Mouse (Mus musculus) forelimb bud, embryonic 11.5 days (tissue): ENCODE measurements around the gene Ccdc88b.
"Not testable (repeated sequence)": the region's sequence is repeated elsewhere in the genome, so short reads cannot be mapped to it uniquely, and the experiment has no call there.

Source experiments
- DNase-seq: peaks from one replicate; pipeline ENCODE4 v3.0.0-alpha.2; 2012; ENCODE audit warnings: low read depth, low spot score

Ccdc88b gene

GRCm38 (mm10) chr19:6858031-6858430 lies at the start of gene Ccdc88b:
Gene Ccdc88b (minus strand): TSS chr19:6858211.
- no peak for DNase-seq

GRCm38 (mm10) chr19:6907094-6907493 lies 49.1 kb upstream of the Ccdc88b start:
- DNase-seq = no peak

GRCm38 (mm10) chr19:6906199-6906598 lies 48.2 kb upstream of the Ccdc88b start:
- DNase-seq = no peak

GRCm38 (mm10) chr19:6905498-6906159 lies 47.6 kb upstream of the Ccdc88b start:
- DNase-seq = no peak

GRCm38 (mm10) chr19:6904846-6905245 lies 46.8 kb upstream of the Ccdc88b start:
- no peak for DNase-seq

GRCm38 (mm10) chr19:6903031-6903430 lies 45.0 kb upstream of the Ccdc88b start:
- DNase-seq = no peak

- no peak for DNase-seq
Observed at GRCm38 (mm10) chr19:6899641-6900040, 41.6 kb upstream of the Ccdc88b start.

- DNase-seq = not testable (repeated sequence)
Observed at GRCm38 (mm10) chr19:6895608-6896305, 37.7 kb upstream of the Ccdc88b start.

GRCm38 (mm10) chr19:6893731-6894451 lies 35.9 kb upstream of the Ccdc88b start:
- DNase-seq = no peak

GRCm38 (mm10) chr19:6892512-6892911 lies 34.5 kb upstream of the Ccdc88b start:
- DNase-seq = no peak

GRCm38 (mm10) chr19:6877965-6878364 lies 20.0 kb upstream of the Ccdc88b start:
- no peak for DNase-seq

- DNase-seq = no peak
Observed at GRCm38 (mm10) chr19:6876799-6877198, 18.8 kb upstream of the Ccdc88b start.

- DNase-seq = no peak
Observed at GRCm38 (mm10) chr19:6875834-6876233, 17.8 kb upstream of the Ccdc88b start.

GRCm38 (mm10) chr19:6874257-6874656 lies 16.2 kb upstream of the Ccdc88b start:
- DNase-seq = no peak

GRCm38 (mm10) chr19:6872701-6873100 lies 14.7 kb upstream of the Ccdc88b start:
- no peak for DNase-seq

GRCm38 (mm10) chr19:6871574-6872271 lies 13.7 kb upstream of the Ccdc88b start:
- DNase-seq = no peak

GRCm38 (mm10) chr19:6869355-6869754 lies 11.3 kb upstream of the Ccdc88b start:
- no peak for DNase-seq

GRCm38 (mm10) chr19:6861451-6861850 lies 3.4 kb upstream of the Ccdc88b start:
- no peak for DNase-seq

- no peak for DNase-seq
Observed at GRCm38 (mm10) chr19:6860706-6861105, 2.7 kb upstream of the Ccdc88b start.

- no peak for DNase-seq
Observed at GRCm38 (mm10) chr19:6859971-6860370, 2.0 kb upstream of the Ccdc88b start.

- no peak for DNase-seq
Observed at GRCm38 (mm10) chr19:6859032-6859651, 1.1 kb upstream of the Ccdc88b start.
